Mouse (Mus musculus): ENCODE measurements at regions not wholly inside any gene's neighbourhood (a gene's known extent, or its start where the extent isn't known, plus 50 kb on each side); places are given as distances from the start of the nearest gene placed in this dataset.

DNA sequence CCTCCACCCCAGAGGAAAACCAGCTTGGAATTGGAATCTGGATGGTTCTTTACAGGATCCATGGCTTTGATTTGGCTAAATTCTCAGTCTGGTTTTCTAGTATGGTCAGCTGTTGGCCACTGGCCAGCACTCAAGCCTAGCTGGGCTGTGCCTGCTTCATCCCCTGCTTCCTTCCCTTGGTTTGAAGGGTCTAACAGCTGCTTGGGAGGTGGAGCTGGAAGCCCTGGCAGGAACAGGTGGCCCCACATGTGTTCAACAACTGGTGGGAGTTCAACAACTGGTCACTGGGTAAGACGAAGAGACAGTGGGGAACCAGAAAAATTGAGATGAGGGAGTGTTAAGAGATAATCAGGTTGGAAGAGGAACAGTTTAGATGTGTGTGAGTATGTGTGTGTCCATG, 82.3 kb upstream of the C2cd4b start:
- peaks cover 2% of the 10 kb centered on the region; the same call in 1 of the 2 replicates for H3K9me3 ChIP-seq (ENCODE audit: control insufficient read depth, low read length)
- H3K36me3 ChIP-seq (ENCODE audit: control insufficient read depth): no peaks in the 10 kb centered on the region
- H3K27me3 ChIP-seq (ENCODE audit: control insufficient read depth): no peaks in the 10 kb centered on the region
- no peak for TF ChIP-seq TAL1 (IDR thresholded peaks at IDR 0.05; ENCODE audit: low read length)
- TF ChIP-seq GATA1 (IDR thresholded peaks at IDR 0.05; ENCODE audit: low read length): no peak
- no peak overlapping the region for H3K4me3 ChIP-seq (replicated peaks)
- no peaks in the 10 kb centered on the region for H3K4me1 ChIP-seq (ENCODE audit: control insufficient read depth)

GRCm38 (mm10) chr9:67683367-67683766, 75.9 kb upstream of the C2cd4b start:
- Histone ChIP-seq H3K4me3 (replicated peaks) (no peak overlapping the region), H3K9me3 (ENCODE audit: control insufficient read depth, low read length) (no peaks in the 10 kb centered on the region), H3K36me3 (ENCODE audit: control insufficient read depth) (no peaks in the 10 kb centered on the region), H3K27me3 (ENCODE audit: control insufficient read depth) (no peaks in the 10 kb centered on the region), H3K4me1 (ENCODE audit: control insufficient read depth) (no peaks in the 10 kb centered on the region)
- no peak for TF ChIP-seq TAL1 (IDR thresholded peaks at IDR 0.05; ENCODE audit: low read length)
- no peak for TF ChIP-seq GATA1 (IDR thresholded peaks at IDR 0.05; ENCODE audit: low read length)

GRCm38 (mm10) chr9:67692396-67692795, 66.8 kb upstream of the C2cd4b start:
- Histone ChIP-seq H3K4me1 (ENCODE audit: control insufficient read depth) (no peaks in the 10 kb centered on the region), H3K36me3 (ENCODE audit: control insufficient read depth) (no peaks in the 10 kb centered on the region)
- TF ChIP-seq TAL1 (IDR thresholded peaks at IDR 0.05; ENCODE audit: low read length) (no peak), GATA1 (IDR thresholded peaks at IDR 0.05; ENCODE audit: low read length) (no peak)

GRCm38 (mm10) chr9:67693716-67694115, 65.5 kb upstream of the C2cd4b start:
- Histone ChIP-seq H3K27me3 (ENCODE audit: control insufficient read depth) (no peaks in the 10 kb centered on the region), H3K4me1 (ENCODE audit: control insufficient read depth) (no peaks in the 10 kb centered on the region), H3K9me3 (ENCODE audit: control insufficient read depth, low read length) (no peaks in the 10 kb centered on the region), H3K4me3 (replicated peaks) (no peak overlapping the region), H3K36me3 (ENCODE audit: control insufficient read depth) (no peaks in the 10 kb centered on the region)
- TF ChIP-seq GATA1 (IDR thresholded peaks at IDR 0.05; ENCODE audit: low read length) (no peak), TAL1 (IDR thresholded peaks at IDR 0.05; ENCODE audit: low read length) (no peak)

More at GRCm38 (mm10) chr9:67692396-67692795, 66.8 kb upstream of the C2cd4b start:
- no peak overlapping the region for H3K4me3 ChIP-seq (replicated peaks)
- H3K9me3 ChIP-seq (ENCODE audit: control insufficient read depth, low read length): no peaks in the 10 kb centered on the region
- H3K27me3 ChIP-seq (ENCODE audit: control insufficient read depth): no peaks in the 10 kb centered on the region

DNA sequence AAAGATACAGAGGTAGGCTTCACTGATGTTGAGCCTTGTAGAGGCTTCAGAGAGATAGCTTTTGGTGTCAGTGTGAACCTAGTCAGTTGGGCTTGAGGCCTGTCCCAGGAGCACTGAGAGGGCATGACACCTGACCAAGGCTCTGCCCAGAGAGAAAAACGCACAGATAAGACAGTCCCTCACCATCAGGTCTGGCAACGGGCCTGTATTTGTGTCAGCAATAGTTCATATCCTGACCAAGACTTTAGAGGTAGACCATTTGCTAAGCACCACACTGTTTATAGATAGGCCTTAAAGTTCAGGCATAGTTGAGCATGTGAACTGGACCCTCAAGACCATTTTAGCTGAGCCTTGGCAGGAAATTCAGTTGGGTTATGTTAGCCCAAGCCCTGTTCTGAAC, 60.4 kb upstream of the C2cd4b start:
- H3K4me1 ChIP-seq (ENCODE audit: control insufficient read depth): no peaks in the 10 kb centered on the region
- no peak for TF ChIP-seq TAL1 (IDR thresholded peaks at IDR 0.05; ENCODE audit: low read length)
- TF ChIP-seq GATA1 (IDR thresholded peaks at IDR 0.05; ENCODE audit: low read length): no peak

GRCm38 (mm10) chr9:67699846-67700579, 59.2 kb upstream of the C2cd4b start:
- peaks cover 21% of the 10 kb centered on the region for H3K27me3 ChIP-seq (ENCODE audit: control insufficient read depth)
- no peaks in the 10 kb centered on the region for H3K4me1 ChIP-seq (ENCODE audit: control insufficient read depth)
- H3K4me3 ChIP-seq (replicated peaks): no peak overlapping the region
- TF ChIP-seq TAL1 (IDR thresholded peaks at IDR 0.05; ENCODE audit: low read length) (no peak), GATA1 (IDR thresholded peaks at IDR 0.05; ENCODE audit: low read length) (no peak)
- H3K9me3 ChIP-seq (ENCODE audit: control insufficient read depth, low read length): no peaks in the 10 kb centered on the region
- no peaks in the 10 kb centered on the region for H3K36me3 ChIP-seq (ENCODE audit: control insufficient read depth)

More for the DNA sequence above, 60.4 kb upstream of the C2cd4b start:
- Histone ChIP-seq H3K9me3 (ENCODE audit: control insufficient read depth, low read length) (no peaks in the 10 kb centered on the region), H3K36me3 (ENCODE audit: control insufficient read depth) (no peaks in the 10 kb centered on the region), H3K27me3 (ENCODE audit: control insufficient read depth) (peaks cover 21% of the 10 kb centered on the region), H3K4me3 (replicated peaks) (no peak overlapping the region)

DNA sequence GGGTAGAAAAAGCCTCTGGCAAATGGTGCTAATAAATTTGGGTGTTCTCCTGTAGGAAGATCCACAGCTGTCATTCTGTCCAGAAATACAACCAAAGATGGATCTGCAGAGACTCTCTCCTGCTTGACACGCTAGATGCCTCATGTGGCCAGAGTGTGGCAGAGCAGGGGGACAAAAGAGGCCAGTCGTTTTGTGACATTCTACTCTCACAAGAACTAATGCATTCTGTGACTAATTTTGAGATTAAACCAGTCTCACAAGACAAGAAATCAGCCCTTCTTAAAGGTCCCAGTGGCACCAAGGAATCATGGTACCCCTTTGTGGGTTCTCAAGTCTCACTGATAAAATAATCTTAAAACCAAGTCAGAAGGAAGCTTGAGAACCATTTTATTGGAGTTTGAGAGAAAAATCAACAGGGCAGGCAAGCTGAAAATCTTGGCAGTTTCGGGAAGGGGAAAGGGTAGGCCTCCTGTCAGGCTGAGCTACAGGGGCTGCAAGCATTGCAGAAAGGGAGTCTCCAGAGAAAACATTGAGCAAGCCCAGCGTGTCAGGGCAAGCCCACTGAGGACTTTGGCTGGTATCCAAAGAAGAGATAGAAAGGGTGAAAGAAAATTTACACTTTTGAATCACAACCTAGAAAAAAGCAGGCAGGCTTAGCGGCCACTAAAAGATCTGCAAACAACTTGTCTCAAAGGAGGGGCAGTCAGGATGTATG, 50.8 kb upstream of the C2cd4b start:
- H3K4me3 ChIP-seq (replicated peaks): no peak overlapping the region
- H3K27me3 ChIP-seq (ENCODE audit: control insufficient read depth): no peaks in the 10 kb centered on the region
- no peaks in the 10 kb centered on the region for H3K36me3 ChIP-seq (ENCODE audit: control insufficient read depth)
- H3K4me1 ChIP-seq (ENCODE audit: control insufficient read depth): no peaks in the 10 kb centered on the region
- H3K9me3 ChIP-seq (ENCODE audit: control insufficient read depth, low read length): no peaks in the 10 kb centered on the region
- TF ChIP-seq GATA1 (IDR thresholded peaks at IDR 0.05; ENCODE audit: low read length) (no peak), TAL1 (IDR thresholded peaks at IDR 0.05; ENCODE audit: low read length) (no peak)
